Mouse (Mus musculus) lung, postnatal 0 days (tissue): ENCODE data around the gene Pacsin2.
"Not testable (repeated sequence)": the region's sequence is repeated elsewhere in the genome, so short reads cannot be mapped to it uniquely, and the experiment has no call there.

ENCODE experiments used
- CTCF ChIP-seq: IDR thresholded peaks from 2 replicates; pipeline ENCODE4 v1.5.1; 2016; ENCODE audit warnings: antibody characterized with exemption, mild to moderate bottlenecking
- EP300 ChIP-seq: IDR thresholded peaks from 2 replicates; pipeline ENCODE4 v1.6.1; 2016; ENCODE audit warnings: antibody characterized with exemption, mild to moderate bottlenecking, control low read depth

GRCm38 (mm10) chr15:83360899-83361298, 103.5 kb downstream of the Pacsin2 start:
- not testable (repeated sequence) for TF ChIP-seq CTCF, EP300
